Mouse (Mus musculus) testis, adult 2 months (tissue): ENCODE measurements at regions not wholly inside any gene's neighbourhood (a gene's known extent, or its start where the extent isn't known, plus 50 kb on each side); places are given as distances from the start of the nearest gene placed in this dataset.

ENCODE experiments used
- CTCF ChIP-seq: fragments of 200-500 bp; IDR thresholded peaks from 2 replicates; pipeline ENCODE4 v1.5.1; 2012; ENCODE audit warnings: low read depth, mild to moderate bottlenecking, inconsistent platforms, low read length, moderate library complexity; ENCODE audit not compliant: control insufficient read depth, insufficient read depth, insufficient replicate concordance
- POLR2A ChIP-seq: fragments of 200-500 bp; IDR thresholded peaks from 2 replicates; pipeline ENCODE4 v1.6.1; 2012; ENCODE audit warnings: low read depth, mild to moderate bottlenecking, inconsistent platforms, low read length, moderate library complexity; ENCODE audit not compliant: control insufficient read depth

DNA sequence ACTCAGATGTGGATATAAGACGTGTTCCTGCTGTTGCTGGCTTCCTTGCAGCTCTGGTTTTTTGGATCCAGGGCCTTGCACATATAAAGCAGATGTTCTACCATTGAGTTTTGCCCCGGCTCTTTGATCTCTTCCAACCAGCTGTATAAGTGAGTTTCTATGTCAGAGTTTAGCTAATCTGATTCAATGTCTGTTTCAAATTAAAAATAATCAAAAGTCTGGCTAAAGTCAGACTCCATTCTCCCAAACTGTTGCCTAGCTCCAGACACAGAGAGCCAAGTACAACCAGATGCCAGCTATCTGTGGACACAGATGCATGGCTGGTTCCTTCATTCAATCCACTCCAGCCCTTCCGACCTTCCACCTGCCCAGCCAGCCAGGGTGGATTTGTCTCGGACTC lies 51.0 kb upstream of the Car12 start:
- no peak for TF ChIP-seq POLR2A
- no peak for TF ChIP-seq CTCF
